Mouse (Mus musculus) liver, postnatal 0 days (tissue): ENCODE results near the gene Msrb3. TPM values are rescaled to one million over a fixed set of nuclear protein-coding genes. Genes with fewer than 3 reads are reported as not detected.

Source experiments
- ATAC-seq: fragments of 200-750 bp; cut with Nextera tagmentation; 2 replicates; pipeline ENCODE4 v1.8.0; 2017; ENCODE audit warnings: mild to moderate bottlenecking, moderate library complexity
- DNase-seq: peaks from one replicate; pipeline ENCODE4 v3.0.0-alpha.2; 2016
- H3K27ac ChIP-seq: fragments of 300-500 bp; sonication (generic); 2 replicates; pipeline ENCODE4 v1.5.1; 2014; ENCODE audit warnings: antibody characterized with exemption, moderate library complexity, mild to moderate bottlenecking, low read depth
- H3K27me3 ChIP-seq: fragments of 300-500 bp; sonication (generic); 2 replicates; pipeline ENCODE4 v1.6.1; 2014; ENCODE audit warnings: low read length, control low read depth, mixed read lengths; ENCODE audit not compliant: insufficient read depth
- H3K36me3 ChIP-seq: fragments of 300-500 bp; sonication (generic); replicated peaks from 2 replicates; pipeline ENCODE4 v1.6.1; 2014; ENCODE audit warnings: mild to moderate bottlenecking, control low read depth, low read length, moderate library complexity, mixed read lengths; ENCODE audit not compliant: insufficient read depth
- H3K4me1 ChIP-seq: fragments of 300-500 bp; sonication (generic); 2 replicates; pipeline ENCODE4 v1.6.1; 2014; ENCODE audit warnings: antibody characterized with exemption, mild to moderate bottlenecking, control low read depth; ENCODE audit not compliant: insufficient read depth
- H3K4me2 ChIP-seq: fragments of 300-500 bp; sonication (generic); 2 replicates; pipeline ENCODE4 v1.6.1; 2014; ENCODE audit warnings: low read depth, mild to moderate bottlenecking, low read length, moderate library complexity, mixed read lengths
- H3K4me3 ChIP-seq: fragments of 300-500 bp; sonication (generic); 2 replicates; pipeline ENCODE4 v1.5.1; 2014; ENCODE audit warnings: low read depth, low read length
- H3K9ac ChIP-seq: fragments of 300-500 bp; sonication (generic); replicated peaks from 2 replicates; pipeline ENCODE4 v1.6.1; 2014; ENCODE audit warnings: mild to moderate bottlenecking, moderate library complexity
- H3K9me3 ChIP-seq: fragments of 300-500 bp; sonication (generic); 2 replicates; pipeline ENCODE4 v1.6.1; 2016; ENCODE audit warnings: mild to moderate bottlenecking, control low read depth, low read length, mixed read lengths
- CTCF ChIP-seq: sonication (generic); IDR thresholded peaks from 2 replicates; pipeline ENCODE4 v1.5.1; 2016; ENCODE audit warnings: antibody characterized with exemption, low read depth
- EP300 ChIP-seq: IDR thresholded peaks from 2 replicates; pipeline ENCODE4 v1.6.1; 2016; ENCODE audit warnings: antibody characterized with exemption, low read depth, mild to moderate bottlenecking
- WGBS: fragments of 180-500 bp; shearing (Covaris S2); extraction: QIAGEN DNeasy Blood & Tissue Kit; methylation state at CpG from one replicate; pipeline ENCODE4 v1.1.7; 2014; ENCODE audit not compliant: insufficient replicate concordance; 5-methylcytosine and 5-hydroxymethylcytosine counted together
- polyA plus RNA-seq: library from polyadenylated mRNA; unstranded; fragments of >200 nt; fragmentation: Nextera tagmentation; extraction: Ambion mirVana; gene quantifications from 2 replicates; pipeline ENCODE4 v1.2.1, GENCODE M21; 2015

The Msrb3 gene
- polyA plus RNA-seq, 1 experiment from 2014 or later: 2.7 TPM

GRCm38 (mm10) chr10:120872483-120872862, 26.4 kb downstream of the Msrb3 start:
- Histone ChIP-seq H3K4me1 (peaks cover 6% of the 10 kb centered on the region; the same call in 1 of the 2 replicates), H3K27ac (no peak overlapping the region), H3K4me3 (0 out of 2 replicates have a peak overlapping the region, but pooled peaks have one; percentile 4), H3K4me2 (peak overlapping the region; percentile 54), H3K27me3 (no peaks in the 10 kb centered on the region), H3K9ac (no peak overlapping the region), H3K9me3 (no peaks in the 10 kb centered on the region), H3K36me3 (no peaks in the 10 kb centered on the region)
- WGBS: 11% methylated on average over 13 of the region's 13 CpGs
- TF ChIP-seq CTCF: peak; percentile 64
- no peak; the same call in 1 of the 2 replicates for TF ChIP-seq EP300
- ATAC-seq (peak; percentile 45; the same call in 1 of the 2 replicates), DNase-seq (peak; percentile 48)

GRCm38 (mm10) chr10:120871630-120872482, 27.0 kb downstream of the Msrb3 start:
- Histone ChIP-seq H3K9ac (no peak overlapping the region), H3K9me3 (no peaks in the 10 kb centered on the region), H3K36me3 (no peaks in the 10 kb centered on the region), H3K27ac (no peak overlapping the region), H3K4me1 (peaks cover 6% of the 10 kb centered on the region; the same call in 1 of the 2 replicates), H3K4me3 (0 out of 2 replicates have a peak overlapping the region, but pooled peaks have one; percentile 4), H3K27me3 (no peaks in the 10 kb centered on the region), H3K4me2 (peak overlapping the region; percentile 54)
- DNase-seq: no peak
- no peak for ATAC-seq
- 56% methylated on average over 22 of the region's 22 CpGs for WGBS
- no peak for TF ChIP-seq EP300
- no peak for TF ChIP-seq CTCF

GRCm38 (mm10) chr10:120871096-120871495, 27.8 kb downstream of the Msrb3 start:
- Histone ChIP-seq H3K4me1 (peaks cover 3% of the 10 kb centered on the region; the same call in 1 of the 2 replicates), H3K4me2 (no peak overlapping the region), H3K9me3 (no peaks in the 10 kb centered on the region), H3K4me3 (no peak overlapping the region), H3K27ac (no peak overlapping the region), H3K36me3 (no peaks in the 10 kb centered on the region), H3K9ac (no peak overlapping the region), H3K27me3 (no peaks in the 10 kb centered on the region)
- ATAC-seq: no peak
- TF ChIP-seq CTCF (no peak), EP300 (no peak)
- 77% methylated on average over 14 of the region's 14 CpGs for WGBS
- no peak for DNase-seq

GRCm38 (mm10) chr10:120869241-120869775, 29.6 kb downstream of the Msrb3 start:
- Histone ChIP-seq H3K4me3 (no peak overlapping the region), H3K9me3 (no peaks in the 10 kb centered on the region), H3K4me1 (peaks cover 3% of the 10 kb centered on the region; the same call in 1 of the 2 replicates), H3K27ac (no peak overlapping the region), H3K9ac (no peak overlapping the region), H3K27me3 (no peaks in the 10 kb centered on the region), H3K4me2 (no peak overlapping the region), H3K36me3 (no peaks in the 10 kb centered on the region)
- TF ChIP-seq CTCF: no peak
- no peak for TF ChIP-seq EP300
- no peak for ATAC-seq
- WGBS: 87% methylated on average over 22 of the region's 22 CpGs
- DNase-seq: no peak

- Histone ChIP-seq H3K9ac (no peak overlapping the region), H3K9me3 (no peaks in the 10 kb centered on the region), H3K27me3 (no peaks in the 10 kb centered on the region), H3K4me3 (no peak overlapping the region), H3K27ac (no peak overlapping the region), H3K4me1 (no peaks in the 10 kb centered on the region), H3K36me3 (no peaks in the 10 kb centered on the region), H3K4me2 (no peak overlapping the region)
- ATAC-seq (no peak), DNase-seq (peak; percentile 65)
- TF ChIP-seq CTCF (peak; percentile 90), EP300 (no peak)
- WGBS: 22% methylated on average over 9 of the region's 9 CpGs
These were observed 34.5 kb downstream of the Msrb3 start for GRCm38 (mm10) chr10:120864446-120864845.

GRCm38 (mm10) chr10:120861674-120862073, 37.2 kb downstream of the Msrb3 start:
- Histone ChIP-seq H3K9me3 (no peaks in the 10 kb centered on the region), H3K4me1 (no peaks in the 10 kb centered on the region), H3K4me3 (no peak overlapping the region), H3K9ac (no peak overlapping the region), H3K27ac (no peak overlapping the region), H3K36me3 (no peaks in the 10 kb centered on the region), H3K4me2 (no peak overlapping the region), H3K27me3 (no peaks in the 10 kb centered on the region)
- ATAC-seq (no peak), DNase-seq (no peak)
- 87% methylated on average over 12 of the region's 12 CpGs for WGBS
- TF ChIP-seq EP300 (no peak), CTCF (no peak)
